In genomic region chr2:164762593-164762992, GRCm38 (mm10) we compare ENCODE assay signal across 24 mouse cellular contexts. TPM values are rescaled to one million over a fixed set of nuclear protein-coding genes. Genes with fewer than 3 reads are reported as not detected.
A peak's percentile ranks its signal among the peaks of the same experiment; 100 is the strongest.
DNase-seq lines count a peak whose midpoint lies in the region; ATAC-seq and TF ChIP-seq lines count a peak whose summit lies in the region.
"Had no signal": no experiment of that assay in that cellular context is flagged by ENCODE, and none has a peak within 500 bp of the region (broad histone marks: within the 10 kb centered on the region; RNA-seq: fewer than 3 reads in every experiment).

No protein-coding gene starts in this region.

- no peaks in the 10 kb centered on the region for H3K27me3 ChIP-seq in heart, adult 2 months (ENCODE audit: control insufficient read depth, insufficient read depth, low read length)
- no peaks in the 10 kb centered on the region for H3K27me3 ChIP-seq in heart, embryonic 11.5 days (ENCODE audit: control insufficient read depth, insufficient read depth, low read length)
- no peaks in the 10 kb centered on the region for H3K27me3 ChIP-seq in liver, embryonic 14.5 days (ENCODE audit: control insufficient read depth, insufficient read depth, low read length)
- H3K27me3 ChIP-seq in forebrain, embryonic 11.5 days (ENCODE audit: control insufficient read depth, insufficient read depth, low read length), result no peaks in the 10 kb centered on the region
- H3K27me3 ChIP-seq: CH12.LX; embryonic facial prominence, embryonic 12.5 days; hindbrain, embryonic 15.5 days had no signal

- no peak for ATAC-seq in heart, embryonic 11.5 days (replicated peaks; ENCODE audit: insufficient number of reproducible peaks, low FRiP score, low TSS enrichment)
- ATAC-seq in liver, embryonic 14.5 days (ENCODE audit: insufficient read depth), result no peak
- no peak for ATAC-seq in forebrain, embryonic 11.5 days (replicated peaks; ENCODE audit: low FRiP score)
- ATAC-seq: forebrain, embryonic 14.5 days; inflammation-experienced regulatory T-cells, adult 6 months had no signal

- no peak overlapping the region for H3K9ac ChIP-seq in heart, adult 2 months (ENCODE audit: low read depth, low read length)
- H3K9ac ChIP-seq in heart, embryonic 11.5 days (ENCODE audit: low read depth, low read length), result no peak overlapping the region
- no peak overlapping the region; the same call in none of the 2 replicates for H3K9ac ChIP-seq in liver, embryonic 14.5 days (replicated peaks)
- H3K9ac ChIP-seq in forebrain, embryonic 11.5 days (ENCODE audit: low read length), result no peak overlapping the region
- H3K9ac ChIP-seq: embryonic facial prominence, embryonic 12.5 days; hindbrain, embryonic 15.5 days had no signal

- intact Hi-C loops in heart, adult 2 months (cut with DNase I), result no loop called here

- no peak overlapping the region for H3K4me3 ChIP-seq in heart, adult 2 months
- H3K4me3 ChIP-seq in heart, embryonic 11.5 days (ENCODE audit: low read depth, low read length), result no peak overlapping the region
- H3K4me3 ChIP-seq in liver, embryonic 14.5 days (ENCODE audit: insufficient read depth in 1 of 2, low read depth in 2 of 2, low read length in 2 of 2), result no peak overlapping the region
- H3K4me3 ChIP-seq in forebrain, embryonic 11.5 days (ENCODE audit: low read depth, low read length), result no peak overlapping the region
- H3K4me3 ChIP-seq: embryonic facial prominence, embryonic 12.5 days; gastrocnemius, adult 2 months; heart, embryonic 10.5 days; hindbrain, embryonic 10.5 days; hindbrain, embryonic 15.5 days had no signal

- no peak for DNase-seq in heart, adult 2 months
- peak; percentile 58 for DNase-seq in liver
- DNase-seq in liver, embryonic 14.5 days (ENCODE audit: low read depth in 3 of 3, low spot score in 3 of 3), result no peak
- no peak for DNase-seq in forebrain, embryonic 11.5 days (ENCODE audit: low spot score)
- DNase-seq in thymus, postnatal 0 days (ENCODE audit: low spot score), result no peak
- DNase-seq in right cerebral cortex, adult 2 months (ENCODE audit: low spot score in 2 of 2), result no peak
- DNase-seq: adrenal gland, adult 8-10 months; adrenal gland, postnatal 36 days; cerebellum, adult 11 months; cerebellum, adult 8-10 months; cerebellum, postnatal 14 days; gastrocnemius, adult 2 months; gastrocnemius, postnatal 25 days had no signal

- H3K4me2 ChIP-seq in heart, embryonic 11.5 days, result no peak overlapping the region
- H3K4me2 ChIP-seq in liver, embryonic 14.5 days (ENCODE audit: low read depth), result peak overlapping the region; percentile 11; the same call in 1 of the 2 replicates
- no peak overlapping the region for H3K4me2 ChIP-seq in forebrain, embryonic 11.5 days (ENCODE audit: low read depth, low read length, severe bottlenecking)
- H3K4me2 ChIP-seq: embryonic facial prominence, embryonic 12.5 days; hindbrain, embryonic 15.5 days had no signal

- H3K27ac ChIP-seq in heart, adult 2 months, result no peak overlapping the region
- H3K27ac ChIP-seq in heart, embryonic 11.5 days (ENCODE audit: low read depth, low read length), result no peak overlapping the region
- peak overlapping the region; percentile 92 for H3K27ac ChIP-seq in liver, embryonic 14.5 days
- no peak overlapping the region for H3K27ac ChIP-seq in forebrain, embryonic 11.5 days (ENCODE audit: low read depth, low read length)
- H3K27ac ChIP-seq: embryonic facial prominence, embryonic 12.5 days; gastrocnemius, adult 2 months; heart, embryonic 10.5 days; hindbrain, embryonic 10.5 days; hindbrain, embryonic 15.5 days had no signal

- no peak for TF ChIP-seq CTCF in heart, adult 2 months (IDR thresholded peaks at IDR 0.05)
- no peak for TF ChIP-seq CTCF in liver, embryonic 14.5 days (IDR thresholded peaks at IDR 0.05; ENCODE audit: low read depth)

- 0 out of 2 replicates have a peak, but pooled peaks have one; percentile 10 for TF ChIP-seq POLR2A in heart, adult 2 months (IDR thresholded peaks at IDR 0.05; ENCODE audit: insufficient read depth, low read depth, low read length)

- H3K9me3 ChIP-seq in heart, embryonic 11.5 days (replicated peaks; ENCODE audit: control insufficient read depth, low read length), result no peaks in the 10 kb centered on the region
- no peaks in the 10 kb centered on the region for H3K9me3 ChIP-seq in liver, embryonic 14.5 days (ENCODE audit: control insufficient read depth, low read length)
- no peaks in the 10 kb centered on the region for H3K9me3 ChIP-seq in forebrain, embryonic 11.5 days (ENCODE audit: control insufficient read depth, low read length)
- H3K9me3 ChIP-seq: embryonic facial prominence, embryonic 12.5 days; heart, embryonic 10.5 days; hindbrain, embryonic 10.5 days; hindbrain, embryonic 15.5 days had no signal

- WGBS in heart, adult 2 months, result 77% methylated on average over 7 of the region's 7 CpGs
- 84% methylated on average over 7 of the region's 7 CpGs for WGBS in heart, embryonic 11.5 days (ENCODE audit: insufficient replicate concordance)
- WGBS in liver, embryonic 14.5 days (ENCODE audit: insufficient replicate concordance), result 79% methylated on average over 7 of the region's 7 CpGs
- 94% methylated on average over 7 of the region's 7 CpGs for WGBS in forebrain, embryonic 11.5 days

- H3K79me2 ChIP-seq in heart, adult 2 months (replicated peaks; ENCODE audit: control insufficient read depth, insufficient read depth, low read length), result no peaks in the 10 kb centered on the region

- no peaks in the 10 kb centered on the region for H3K4me1 ChIP-seq in heart, adult 2 months (ENCODE audit: control insufficient read depth, insufficient read depth, low read length)
- no peaks in the 10 kb centered on the region for H3K4me1 ChIP-seq in heart, embryonic 11.5 days (ENCODE audit: control insufficient read depth, insufficient read depth, low read length)
- peaks cover 53 to 59% of the 10 kb centered on the region in 2 experiments for H3K4me1 ChIP-seq in liver, embryonic 14.5 days (replicated peaks; ENCODE audit: control insufficient read depth in 2 of 2, insufficient read depth in 2 of 2, low read length in 1 of 2)
- H3K4me1 ChIP-seq in forebrain, embryonic 11.5 days (replicated peaks; ENCODE audit: control insufficient read depth, insufficient read depth, low read length), result no peaks in the 10 kb centered on the region
- H3K4me1 ChIP-seq: embryonic facial prominence, embryonic 12.5 days; hindbrain, embryonic 15.5 days had no signal

- peaks cover 2% of the 10 kb centered on the region; the same call in 1 of the 2 replicates for H3K36me3 ChIP-seq in heart, adult 2 months (ENCODE audit: control insufficient read depth, insufficient read depth, low read length)
- peaks cover 49% of the 10 kb centered on the region for H3K36me3 ChIP-seq in heart, embryonic 11.5 days (ENCODE audit: control insufficient read depth, insufficient read depth, low read length)
- peaks cover 86% of the 10 kb centered on the region for H3K36me3 ChIP-seq in liver, embryonic 14.5 days (replicated peaks; ENCODE audit: control insufficient read depth, insufficient read depth, low read depth)
- no peaks in the 10 kb centered on the region; the same call in 1 of the 2 replicates for H3K36me3 ChIP-seq in forebrain, embryonic 11.5 days (ENCODE audit: control insufficient read depth, insufficient read depth, low read length)

- TF ChIP-seq EP300 in heart, adult 2 months (IDR thresholded peaks at IDR 0.05; ENCODE audit: insufficient read depth, low read depth, low read length), result no peak
- TF ChIP-seq EP300 in liver, embryonic 14.5 days (IDR thresholded peaks at IDR 0.05; ENCODE audit: low read depth), result no peak

RNA-seq across cellular contexts. Expression of gene Ube2c, which starts 7.1 kb away (rescaled TPM):
- 1 to 10 TPM; 1.5 to 4.2 TPM for total RNA-seq in heart, adult 2 months (2021)
- polyA plus RNA-seq in heart, adult 2 months (2012; rRNA removed), result 3.0 and 7.3 TPM in 2 replicates
- 449 and 506 TPM in 2 replicates for polyA plus RNA-seq in heart, embryonic 11.5 days (2014; fragmentation: Nextera tagmentation; extraction: Ambion mirVana)
- 459 and 465 TPM in 2 replicates for polyA plus RNA-seq in liver, embryonic 14.5 days (2012; rRNA removed)
- polyA plus RNA-seq in liver, embryonic 14.5 days (2014; fragmentation: Nextera tagmentation; extraction: Ambion mirVana), result 533 and 562 TPM in 2 replicates
- polyA plus RNA-seq in forebrain, embryonic 11.5 days (2014; fragmentation: Nextera tagmentation; extraction: Ambion mirVana), result 677 and 686 TPM in 2 replicates
- 379 and 497 TPM in 2 replicates for polyA plus RNA-seq in thymus, postnatal 0 days (2015; fragmentation: Nextera tagmentation; extraction: Ambion mirVana)

RNA-seq across cellular contexts. Expression of gene Dnttip1, which starts 16.8 kb away (rescaled TPM):
- 10 to 100 TPM; 21.8 to 21.9 TPM for total RNA-seq in heart, adult 2 months (2021)
- polyA plus RNA-seq in heart, adult 2 months (2012; rRNA removed), result 15.0 and 15.9 TPM in 2 replicates
- 52.6 and 57.3 TPM in 2 replicates for polyA plus RNA-seq in heart, embryonic 11.5 days (2014; fragmentation: Nextera tagmentation; extraction: Ambion mirVana)
- polyA plus RNA-seq in liver, embryonic 14.5 days (2012; rRNA removed), result 16.2 and 26.0 TPM in 2 replicates
- 36.7 and 43.7 TPM in 2 replicates for polyA plus RNA-seq in liver, embryonic 14.5 days (2014; fragmentation: Nextera tagmentation; extraction: Ambion mirVana)
- polyA plus RNA-seq in forebrain, embryonic 11.5 days (2014; fragmentation: Nextera tagmentation; extraction: Ambion mirVana), result 80.3 and 80.4 TPM in 2 replicates
- polyA plus RNA-seq in thymus, postnatal 0 days (2015; fragmentation: Nextera tagmentation; extraction: Ambion mirVana), result 70.4 and 85.2 TPM in 2 replicates

RNA-seq across cellular contexts. Expression of gene Wfdc3, which starts 16.9 kb away (rescaled TPM):
- not detected for total RNA-seq in heart, adult 2 months (2021)
- 0.31 and 0.50 TPM in 2 replicates for polyA plus RNA-seq in heart, adult 2 months (2012; rRNA removed)
- polyA plus RNA-seq in heart, embryonic 11.5 days (2014; fragmentation: Nextera tagmentation; extraction: Ambion mirVana), result 0.19 TPM in 1 of 2 replicates, not detected in the other
- polyA plus RNA-seq in liver, embryonic 14.5 days (2012; rRNA removed), result 1.7 and 1.9 TPM in 2 replicates
- 1.6 and 2.1 TPM in 2 replicates for polyA plus RNA-seq in liver, embryonic 14.5 days (2014; fragmentation: Nextera tagmentation; extraction: Ambion mirVana)
- 0.71 and 0.91 TPM in 2 replicates for polyA plus RNA-seq in forebrain, embryonic 11.5 days (2014; fragmentation: Nextera tagmentation; extraction: Ambion mirVana)
- polyA plus RNA-seq in thymus, postnatal 0 days (2015; fragmentation: Nextera tagmentation; extraction: Ambion mirVana), result 0.49 and 0.56 TPM in 2 replicates
- total RNA-seq: gastrocnemius, adult 2 months; gastrocnemius, postnatal 25 days; granulocyte monocyte progenitor cell, adult 5-6 weeks had no signal
- polyA plus RNA-seq: inflammation-experienced regulatory T-cells, adult 6 months had no signal

RNA-seq across cellular contexts. Expression of gene Tnnc2, which starts 17.2 kb away (rescaled TPM):
- under 1 TPM in 1 of 2 experiments, not detected in 1; 0.50 TPM for total RNA-seq in heart, adult 2 months (2021)
- not detected in 2 replicates for polyA plus RNA-seq in heart, adult 2 months (2012; rRNA removed)
- polyA plus RNA-seq in heart, embryonic 11.5 days (2014; fragmentation: Nextera tagmentation; extraction: Ambion mirVana), result 0.48 and 1.4 TPM in 2 replicates
- 0.15 and 0.32 TPM in 2 replicates for polyA plus RNA-seq in liver, embryonic 14.5 days (2012; rRNA removed)
- polyA plus RNA-seq in liver, embryonic 14.5 days (2014; fragmentation: Nextera tagmentation; extraction: Ambion mirVana), result 0.44 TPM in 1 of 2 replicates, not detected in the other
- polyA plus RNA-seq in forebrain, embryonic 11.5 days (2014; fragmentation: Nextera tagmentation; extraction: Ambion mirVana), result not detected in 2 replicates
- polyA plus RNA-seq in thymus, postnatal 0 days (2015; fragmentation: Nextera tagmentation; extraction: Ambion mirVana), result 5.8 and 10.7 TPM in 2 replicates
- total RNA-seq: adrenal gland, adult 8-10 months; CH12.LX; common myeloid progenitor, adult 5-6 weeks; granulocyte monocyte progenitor cell, adult 5-6 weeks; heart, postnatal 25 days had no signal
- polyA plus RNA-seq: forebrain, embryonic 14.5 days; hindbrain, embryonic 10.5 days; inflammation-experienced regulatory T-cells, adult 6 months had no signal

RNA-seq across cellular contexts. Expression of gene Snx21, which starts 23.0 kb away (rescaled TPM):
- 10 to 100 TPM; 21.2 to 30.3 TPM for total RNA-seq in heart, adult 2 months (2021)
- polyA plus RNA-seq in heart, adult 2 months (2012; rRNA removed), result 24.7 and 29.0 TPM in 2 replicates
- 25.1 and 27.2 TPM in 2 replicates for polyA plus RNA-seq in heart, embryonic 11.5 days (2014; fragmentation: Nextera tagmentation; extraction: Ambion mirVana)
- polyA plus RNA-seq in liver, embryonic 14.5 days (2012; rRNA removed), result 2.3 TPM in 2 replicates
- 2.9 and 4.4 TPM in 2 replicates for polyA plus RNA-seq in liver, embryonic 14.5 days (2014; fragmentation: Nextera tagmentation; extraction: Ambion mirVana)
- polyA plus RNA-seq in forebrain, embryonic 11.5 days (2014; fragmentation: Nextera tagmentation; extraction: Ambion mirVana), result 13.1 and 13.2 TPM in 2 replicates
- 7.0 and 7.7 TPM in 2 replicates for polyA plus RNA-seq in thymus, postnatal 0 days (2015; fragmentation: Nextera tagmentation; extraction: Ambion mirVana)

Comparison
In these comparisons a context has a peak if more than half of its experiments do, and no peak if none do; other contexts are left out.
1. RNA of gene Ube2c, which starts 7.1 kb away (polyA plus RNA-seq): 677 to 686 TPM in forebrain, embryonic 11.5 days, 459 to 562 TPM in liver, embryonic 14.5 days, 449 to 506 TPM in heart, embryonic 11.5 days and 379 to 497 TPM in thymus, postnatal 0 days; 3.0 to 7.3 TPM in heart, adult 2 months; every median in the first group is over 10 times any median in the second.